Mouse (Mus musculus) MEL (cell line): ENCODE results near the gene Nr2f1.

Source experiments
- CTCF ChIP-seq, 3 experiments: IDR thresholded peaks in 2 of 3; conservative IDR thresholded peaks in 1 of 3; 2 replicates each; pipeline ENCODE4 v1.5.1; 2011 to 2012; ENCODE audit warnings: low read length in 3 of 3, low read depth in 2 of 3, mild to moderate bottlenecking in 2 of 3, improper control_type of control experiment in 1 of 3, inconsistent platforms in 1 of 3, mixed read lengths in 1 of 3, moderate library complexity in 1 of 3; ENCODE audit not compliant: control insufficient read depth in 1 of 3, insufficient read depth in 1 of 3, poor library complexity in 1 of 3, severe bottlenecking in 1 of 3
- EP300 ChIP-seq, 2 experiments: IDR thresholded peaks; 2 replicates each; pipeline ENCODE4 v1.6.1; 2011; ENCODE audit warnings: improper control_type of control experiment in 2 of 2, low read length in 2 of 2, low read depth in 1 of 2, mild to moderate bottlenecking in 1 of 2
- MAFK ChIP-seq: IDR thresholded peaks from 2 replicates; pipeline ENCODE4 v1.6.1; 2011; ENCODE audit warnings: low read depth, mild to moderate bottlenecking, low read length, improper control_type of control experiment, borderline replicate concordance
- MAX ChIP-seq: IDR thresholded peaks from 2 replicates; pipeline ENCODE4 v1.6.1; 2011; ENCODE audit warnings: low read length, improper control_type of control experiment
- MAZ ChIP-seq: IDR thresholded peaks from 2 replicates; pipeline ENCODE4 v1.6.1; 2012; ENCODE audit warnings: low read depth, mild to moderate bottlenecking, inconsistent platforms, low read length, improper control_type of control experiment
- MEF2A ChIP-seq: IDR thresholded peaks from 2 replicates; pipeline ENCODE4 v1.6.1; 2014; ENCODE audit warnings: low read depth, mild to moderate bottlenecking, inconsistent platforms, low read length, improper control_type of control experiment; ENCODE audit not compliant: poor library complexity, insufficient replicate concordance, severe bottlenecking; ENCODE audit errors: extremely low read depth
- NELFE ChIP-seq: IDR thresholded peaks from 2 replicates; pipeline ENCODE4 v1.6.1; 2011; ENCODE audit warnings: low read depth, low read length, improper control_type of control experiment
- POLR2A ChIP-seq, 2 experiments: IDR thresholded peaks; 2 replicates each; pipeline ENCODE4 v1.6.1; 2011 to 2012; ENCODE audit warnings: low read length in 2 of 2, mild to moderate bottlenecking in 2 of 2, control low read depth in 1 of 2, improper control_type of control experiment in 1 of 2, low read depth in 1 of 2, moderate library complexity in 1 of 2; ENCODE audit not compliant: control insufficient read depth in 1 of 2, insufficient read depth in 1 of 2, poor library complexity in 1 of 2
- SIN3A ChIP-seq: IDR thresholded peaks from 2 replicates; pipeline ENCODE4 v1.6.1; 2012; ENCODE audit warnings: low read length, improper control_type of control experiment, inconsistent platforms
- TCF12 ChIP-seq: IDR thresholded peaks from 2 replicates; pipeline ENCODE4 v1.6.1; 2014; ENCODE audit warnings: low read depth, mild to moderate bottlenecking, inconsistent platforms, low read length, improper control_type of control experiment, moderate library complexity
- ZMIZ1 ChIP-seq: IDR thresholded peaks from 2 replicates; pipeline ENCODE4 v1.6.1; 2012; ENCODE audit warnings: low read depth, mild to moderate bottlenecking, inconsistent platforms, low read length, improper control_type of control experiment, moderate library complexity

- no peak for TF ChIP-seq NELFE
- TF ChIP-seq ZMIZ1: no peak
- no peak for TF ChIP-seq EP300 (IDR thresholded peaks at IDR 0.05; ENCODE audit: low read depth in 1 of 2, low read length in 2 of 2)
- no peak for TF ChIP-seq MAFK
- no peak for TF ChIP-seq MAX
- TF ChIP-seq CTCF (IDR thresholded peaks at IDR 0.05 in 2 of 3, conservative IDR thresholded peaks at IDR 0.05 in 1 of 3; ENCODE audit: control insufficient read depth in 1 of 3, insufficient read depth in 1 of 3, low read depth in 2 of 3, low read length in 3 of 3, poor library complexity in 1 of 3, severe bottlenecking in 1 of 3): no peak
- no peak for TF ChIP-seq POLR2A (IDR thresholded peaks at IDR 0.05; ENCODE audit: control insufficient read depth in 1 of 2, insufficient read depth in 1 of 2, low read depth in 1 of 2, low read length in 2 of 2, poor library complexity in 1 of 2)
- TF ChIP-seq MAZ: no peak
- no peak for TF ChIP-seq SIN3A
- no peak for TF ChIP-seq MEF2A
- no peak for TF ChIP-seq TCF12
Observed at GRCm38 (mm10) chr13:78178771-78179170, 20.8 kb downstream of the Nr2f1 start.
